25 mouse cellular contexts compared by ENCODE assay signal in genomic region chr6:39847538-39847937, GRCm38 (mm10). TPM values are rescaled to one million over a fixed set of nuclear protein-coding genes. Genes with fewer than 3 reads are reported as not detected.
"Had no signal": no experiment of that assay in that cellular context is flagged by ENCODE, and none has a peak within 500 bp of the region (broad histone marks: within the 10 kb centered on the region; RNA-seq: fewer than 3 reads in every experiment).

No protein-coding gene starts in this region.

- DNase-seq: gastrocnemius, postnatal 25 days; heart, adult 18-20 months; heart, postnatal 14 days; heart, postnatal 36 days; kidney, adult 18-20 months; kidney, adult 8-10 months; kidney, postnatal 10 days; kidney, postnatal 25 days; kidney, postnatal 4 days; liver; liver, embryonic 13.5 days had no signal

- H3K27me3 ChIP-seq: heart, embryonic 13.5 days; heart, embryonic 15.5 days; hindbrain, embryonic 13.5 days; hindbrain, embryonic 15.5 days; liver, embryonic 13.5 days; liver, embryonic 15.5 days had no signal

- H3K36me3 ChIP-seq: heart, embryonic 13.5 days; heart, embryonic 15.5 days; hindbrain, embryonic 13.5 days; hindbrain, embryonic 15.5 days; limb, embryonic 10.5 days; limb, embryonic 12.5 days; liver, embryonic 13.5 days; liver, embryonic 15.5 days had no signal

- ATAC-seq: hindbrain, postnatal 0 days; intestine, postnatal 0 days had no signal

- H3K27ac ChIP-seq: heart, embryonic 13.5 days; heart, embryonic 15.5 days; hindbrain, embryonic 13.5 days; hindbrain, embryonic 15.5 days; hindbrain, postnatal 0 days; layer of hippocampus, adult 2 months; left cerebral cortex, adult 2 months; limb, embryonic 10.5 days; limb, embryonic 12.5 days; liver, embryonic 13.5 days; liver, embryonic 15.5 days had no signal

- H3K9ac ChIP-seq: heart, embryonic 13.5 days; heart, embryonic 15.5 days; hindbrain, embryonic 13.5 days; hindbrain, embryonic 15.5 days; limb, embryonic 12.5 days; liver, embryonic 13.5 days; liver, embryonic 15.5 days had no signal

- H3K4me1 ChIP-seq: heart, embryonic 13.5 days; heart, embryonic 15.5 days; hindbrain, embryonic 13.5 days; hindbrain, embryonic 15.5 days; limb, embryonic 10.5 days; limb, embryonic 12.5 days; liver, embryonic 13.5 days; liver, embryonic 15.5 days had no signal

- H3K4me2 ChIP-seq: heart, embryonic 11.5 days; heart, embryonic 13.5 days; heart, embryonic 15.5 days; hindbrain, embryonic 13.5 days; hindbrain, embryonic 15.5 days; limb, embryonic 12.5 days; liver, embryonic 11.5 days; liver, embryonic 13.5 days; liver, embryonic 15.5 days had no signal

- H3K4me3 ChIP-seq: heart, embryonic 13.5 days; heart, embryonic 15.5 days; hindbrain, embryonic 13.5 days; hindbrain, embryonic 15.5 days; layer of hippocampus, adult 2 months; left cerebral cortex, adult 2 months; limb, embryonic 10.5 days; limb, embryonic 12.5 days; liver, embryonic 13.5 days; liver, embryonic 15.5 days had no signal

- H3K9me3 ChIP-seq: heart, embryonic 15.5 days; hindbrain, embryonic 13.5 days; hindbrain, embryonic 15.5 days; limb, embryonic 10.5 days; liver, embryonic 13.5 days; liver, embryonic 15.5 days had no signal

RNA-seq across cellular contexts. Expression of gene Tmem178b, which starts 25.5 kb away (rescaled TPM):
- total RNA-seq: hematopoietic stem cell, adult 5-6 weeks had no signal
- polyA plus RNA-seq: limb, embryonic 10.5 days; liver, embryonic 13.5 days; liver, embryonic 15.5 days had no signal
